8 mouse cellular contexts compared by ENCODE assay signal in genomic region chr9:119445737-119446136, GRCm38 (mm10). TPM values are rescaled to one million over a fixed set of nuclear protein-coding genes. Genes with fewer than 3 reads are reported as not detected.
A peak's percentile ranks its signal among the peaks of the same experiment; 100 is the strongest.
DNase-seq lines count a peak whose midpoint lies in the region; ATAC-seq lines count a peak whose summit lies in the region.

No protein-coding gene starts in this region.

- 46% methylated on average over 6 of the region's 6 CpGs for WGBS in neural tube, embryonic 11.5 days
- 16% methylated on average over 6 of the region's 6 CpGs for WGBS in liver, embryonic 12.5 days (ENCODE audit: insufficient replicate concordance)
- WGBS in stomach, embryonic 16.5 days, result 33% methylated on average over 6 of the region's 6 CpGs

- H3K9ac ChIP-seq in neural tube, embryonic 11.5 days (ENCODE audit: low read length), result peak overlapping the region; percentile 93
- H3K9ac ChIP-seq in liver, embryonic 12.5 days, result peak overlapping the region; percentile 84
- H3K9ac ChIP-seq in stomach, embryonic 16.5 days (ENCODE audit: low read length), result peak overlapping the region; percentile 95

- peak overlapping the region; percentile 74 for H3K4me2 ChIP-seq in neural tube, embryonic 11.5 days (ENCODE audit: low read depth)
- H3K4me2 ChIP-seq in liver, embryonic 12.5 days, result peak overlapping the region; percentile 91
- peak overlapping the region; percentile 94 for H3K4me2 ChIP-seq in stomach, embryonic 16.5 days (ENCODE audit: low read depth, low read length)

- no peak for ATAC-seq in neural tube, embryonic 11.5 days (ENCODE audit: insufficient read depth, low FRiP score, low TSS enrichment)
- ATAC-seq in liver, embryonic 12.5 days, result no peak
- no peak for ATAC-seq in stomach, embryonic 16.5 days (ENCODE audit: insufficient read depth, low FRiP score)

- no peak for DNase-seq in neural tube, embryonic 11.5 days (ENCODE audit: low spot score)
- DNase-seq in neural tube, embryonic 10.5 days (ENCODE audit: extremely low spot score, low spot score), result no peak
- DNase-seq in Muller cell, postnatal 12 days (ENCODE audit: inconsistent ontology term), result no peak
- DNase-seq in gastrocnemius, adult 8-10 months (ENCODE audit: low spot score in 2 of 2), result no peak
- no peak for DNase-seq in embryo, embryonic 11 days

- no peaks in the 10 kb centered on the region for H3K9me3 ChIP-seq in neural tube, embryonic 11.5 days (ENCODE audit: control insufficient read depth, low read length)
- H3K9me3 ChIP-seq in erythroblast, embryonic 14.5 days (ENCODE audit: control insufficient read depth, low read length), result no peaks in the 10 kb centered on the region
- no peaks in the 10 kb centered on the region for H3K9me3 ChIP-seq in liver, embryonic 12.5 days (replicated peaks)
- no peaks in the 10 kb centered on the region for H3K9me3 ChIP-seq in stomach, embryonic 16.5 days (replicated peaks; ENCODE audit: control insufficient read depth, low read length)

- H3K27ac ChIP-seq in neural tube, embryonic 11.5 days (ENCODE audit: low read depth, low read length), result no peak overlapping the region
- H3K27ac ChIP-seq in liver, embryonic 12.5 days, result peak overlapping the region; percentile 82; the same call in 1 of the 2 replicates
- H3K27ac ChIP-seq in stomach, embryonic 16.5 days (ENCODE audit: low read length), result peak overlapping the region; percentile 90

- peak overlapping the region; percentile 77 for H3K4me3 ChIP-seq in neural tube, embryonic 11.5 days (ENCODE audit: low read depth, low read length)
- peak overlapping the region; percentile 75 for H3K4me3 ChIP-seq in erythroblast, embryonic 14.5 days (replicated peaks)
- peak overlapping the region; percentile 79 for H3K4me3 ChIP-seq in liver, embryonic 12.5 days
- H3K4me3 ChIP-seq in stomach, embryonic 16.5 days (replicated peaks; ENCODE audit: low read length), result peak overlapping the region; percentile 94

- H3K36me3 ChIP-seq in neural tube, embryonic 11.5 days (ENCODE audit: control insufficient read depth, insufficient read depth, low read length), result peaks cover 10% of the 10 kb centered on the region; the same call in 1 of the 2 replicates
- peaks cover 35% of the 10 kb centered on the region for H3K36me3 ChIP-seq in erythroblast, embryonic 14.5 days (ENCODE audit: control insufficient read depth)
- H3K36me3 ChIP-seq in liver, embryonic 12.5 days, result peaks cover 46% of the 10 kb centered on the region
- peaks cover 17% of the 10 kb centered on the region for H3K36me3 ChIP-seq in stomach, embryonic 16.5 days (ENCODE audit: control insufficient read depth, insufficient read depth, low read length)

- H3K27me3 ChIP-seq in neural tube, embryonic 11.5 days (ENCODE audit: control insufficient read depth, insufficient read depth, low read length), result no peaks in the 10 kb centered on the region
- H3K27me3 ChIP-seq in erythroblast, embryonic 14.5 days (ENCODE audit: control insufficient read depth), result no peaks in the 10 kb centered on the region
- no peaks in the 10 kb centered on the region for H3K27me3 ChIP-seq in liver, embryonic 12.5 days (replicated peaks)
- H3K27me3 ChIP-seq in stomach, embryonic 16.5 days (ENCODE audit: control insufficient read depth, insufficient read depth, low read length), result no peaks in the 10 kb centered on the region

- peaks cover 5% of the 10 kb centered on the region; the same call in 1 of the 2 replicates for H3K4me1 ChIP-seq in neural tube, embryonic 11.5 days (ENCODE audit: control insufficient read depth, insufficient read depth, low read length)
- H3K4me1 ChIP-seq in erythroblast, embryonic 14.5 days (ENCODE audit: control insufficient read depth), result peaks cover 24% of the 10 kb centered on the region
- H3K4me1 ChIP-seq in liver, embryonic 12.5 days, result peaks cover 21% of the 10 kb centered on the region
- peaks cover 10% of the 10 kb centered on the region for H3K4me1 ChIP-seq in stomach, embryonic 16.5 days (ENCODE audit: control insufficient read depth, insufficient read depth, low read length)

RNA-seq across cellular contexts. Expression of gene Exog, which starts 1.0 kb away (rescaled TPM):
- polyA plus RNA-seq in neural tube, embryonic 11.5 days (2014; fragmentation: Nextera tagmentation; extraction: Ambion mirVana), result 47.0 and 49.2 TPM in 2 replicates
- polyA plus RNA-seq in erythroblast, embryonic 14.5 days (2012), result 0.06 TPM in 2 replicates
- 11.4 and 11.7 TPM in 2 replicates for polyA plus RNA-seq in liver, embryonic 12.5 days (2016; fragmentation: Nextera tagmentation; extraction: Ambion mirVana)
- polyA plus RNA-seq in stomach, embryonic 16.5 days (2015; fragmentation: Nextera tagmentation; extraction: Ambion mirVana), result 21.5 and 23.2 TPM in 2 replicates
- total RNA-seq in gastrocnemius, adult 8-10 months (2022), result 1 to 10 TPM; 1.4 to 1.8 (median 1.6) TPM

RNA-seq across cellular contexts. Expression of gene Acvr2b, which starts 43.8 kb away (rescaled TPM):
- polyA plus RNA-seq in neural tube, embryonic 11.5 days (2014; fragmentation: Nextera tagmentation; extraction: Ambion mirVana), result 87.2 and 99.6 TPM in 2 replicates
- 0.02 TPM in 1 of 2 replicates, not detected in the other for polyA plus RNA-seq in erythroblast, embryonic 14.5 days (2012)
- polyA plus RNA-seq in liver, embryonic 12.5 days (2016; fragmentation: Nextera tagmentation; extraction: Ambion mirVana), result 7.0 TPM in 2 replicates
- 5.9 and 6.8 TPM in 2 replicates for polyA plus RNA-seq in stomach, embryonic 16.5 days (2015; fragmentation: Nextera tagmentation; extraction: Ambion mirVana)
- total RNA-seq in gastrocnemius, adult 8-10 months (2022), result 10 to 100 TPM; 17.1 to 18.9 (median 18.7) TPM

Comparison
In these comparisons a context has a peak if more than half of its experiments do, and no peak if none do; other contexts are left out.
1. RNA of gene Exog, which starts 1.0 kb away (polyA plus RNA-seq): 47.0 to 49.2 TPM in neural tube, embryonic 11.5 days, 21.5 to 23.2 TPM in stomach, embryonic 16.5 days and 11.4 to 11.7 TPM in liver, embryonic 12.5 days; 0.06 TPM in erythroblast, embryonic 14.5 days; every median in the first group is over 10 times any median in the second.
2. RNA of gene Acvr2b, which starts 43.8 kb away (polyA plus RNA-seq): 87.2 to 99.6 TPM in neural tube, embryonic 11.5 days; 7.0 TPM in liver, embryonic 12.5 days, 5.9 to 6.8 TPM in stomach, embryonic 16.5 days and 0.02 TPM in erythroblast, embryonic 14.5 days; every median in the first group is over 10 times any median in the second.
3. Peak in every context shown above with its lines, with median percentiles within 50 percentile points of each other: H3K4me2 ChIP-seq, H3K4me3 ChIP-seq and H3K9ac ChIP-seq.